Mouse (Mus musculus) heart, adult 2 months (tissue): ENCODE measurements at regions not wholly inside any gene's neighbourhood (a gene's known extent, or its start where the extent isn't known, plus 50 kb on each side); places are given as distances from the start of the nearest gene placed in this dataset.

Experiments
- DNase-seq, 2 experiments: peaks; one replicate each; pipeline ENCODE4 v3.0.0; 2021
- H3K27ac ChIP-seq: fragments of 200-600 bp; 2 replicates; pipeline ENCODE4 v1.8.1; 2022
- H3K27me3 ChIP-seq: fragments of 200-500 bp; 2 replicates; pipeline ENCODE4 v1.6.1; 2012; ENCODE audit warnings: mild to moderate bottlenecking, low read length, inconsistent platforms, mixed read lengths; ENCODE audit not compliant: control insufficient read depth, insufficient read depth
- H3K36me3 ChIP-seq: fragments of 200-500 bp; 2 replicates; pipeline ENCODE4 v1.6.1; 2012; ENCODE audit warnings: low read length, inconsistent platforms; ENCODE audit not compliant: control insufficient read depth, insufficient read depth
- H3K4me1 ChIP-seq: fragments of 200-500 bp; 2 replicates; pipeline ENCODE4 v1.6.1; 2011; ENCODE audit warnings: low read length; ENCODE audit not compliant: control insufficient read depth, insufficient read depth
- H3K4me3 ChIP-seq: fragments of 200-600 bp; 2 replicates; pipeline ENCODE4 v1.8.1; 2022
- H3K79me2 ChIP-seq: fragments of 200-500 bp; replicated peaks from 2 replicates; pipeline ENCODE4 v1.6.1; 2012; ENCODE audit warnings: mild to moderate bottlenecking, inconsistent platforms, low read length, moderate library complexity, mixed read lengths; ENCODE audit not compliant: control insufficient read depth, insufficient read depth
- H3K9ac ChIP-seq: fragments of 200-500 bp; 2 replicates; pipeline ENCODE4 v1.6.1; 2012; ENCODE audit warnings: low read depth, mild to moderate bottlenecking, control low read depth, inconsistent platforms, low read length, mixed read lengths
- CTCF ChIP-seq: fragments of 200-600 bp; IDR thresholded peaks from 2 replicates; pipeline ENCODE4 v1.8.1; 2022; ENCODE audit warnings: antibody characterized with exemption, mild to moderate bottlenecking, moderate library complexity
- EP300 ChIP-seq: fragments of 200-500 bp; IDR thresholded peaks from 2 replicates; pipeline ENCODE4 v1.6.1; 2011; ENCODE audit warnings: low read depth, low read length, control low read depth; ENCODE audit not compliant: insufficient read depth
- POLR2A ChIP-seq: fragments of 200-500 bp; IDR thresholded peaks from 2 replicates; pipeline ENCODE4 v1.6.1; 2011; ENCODE audit warnings: mild to moderate bottlenecking, low read depth, low read length, control low read depth; ENCODE audit not compliant: insufficient read depth
- WGBS: fragments of 180-500 bp; shearing (Covaris S2); methylation state at CpG from one replicate; pipeline ENCODE4 v1.1.7; 2018; 5-methylcytosine and 5-hydroxymethylcytosine counted together
- intact Hi-C: fragments of 180-260 bp; cut with DNase I; formaldehyde crosslinking; loops from one replicate; pipeline ENCODE4 v1.15.1; 2025

GRCm38 (mm10) chr5:68572816-68573215, 541.2 kb downstream of the Grxcr1 start:
- Histone ChIP-seq H3K4me1 (no peaks in the 10 kb centered on the region), H3K79me2 (no peaks in the 10 kb centered on the region), H3K4me3 (no peak overlapping the region), H3K27ac (no peak overlapping the region), H3K9ac (no peak overlapping the region), H3K36me3 (no peaks in the 10 kb centered on the region), H3K27me3 (no peaks in the 10 kb centered on the region)
- DNase-seq = no peak
- intact Hi-C loops = no loop called here
- 73% methylated on average over 5 of the region's 5 CpGs for WGBS
- TF ChIP-seq CTCF (no peak), EP300 (no peak), POLR2A (no peak)

- Histone ChIP-seq H3K4me3 (no peak overlapping the region), H3K4me1 (no peaks in the 10 kb centered on the region), H3K36me3 (no peaks in the 10 kb centered on the region), H3K9ac (no peak overlapping the region), H3K79me2 (no peaks in the 10 kb centered on the region), H3K27ac (no peak overlapping the region), H3K27me3 (no peaks in the 10 kb centered on the region)
- intact Hi-C loops = no loop called here
- no peak for DNase-seq
- TF ChIP-seq EP300 (no peak), CTCF (no peak), POLR2A (no peak)
These were observed 544.2 kb downstream of the Grxcr1 start for GRCm38 (mm10) chr5:68575827-68576226.

GRCm38 (mm10) chr5:68578496-68578895, 546.9 kb downstream of the Grxcr1 start:
- H3K27ac ChIP-seq = no peak overlapping the region
- intact Hi-C loops = no loop called here
- H3K27me3 ChIP-seq = no peaks in the 10 kb centered on the region
- no peaks in the 10 kb centered on the region for H3K4me1 ChIP-seq
- H3K4me3 ChIP-seq = no peak overlapping the region
- WGBS = 53% methylated on average over 1 of the region's 1 CpGs
- H3K36me3 ChIP-seq = no peaks in the 10 kb centered on the region
- DNase-seq = no peak
- no peaks in the 10 kb centered on the region for H3K79me2 ChIP-seq
- no peak for TF ChIP-seq EP300
- no peak for TF ChIP-seq CTCF
- no peak for TF ChIP-seq POLR2A
- H3K9ac ChIP-seq = no peak overlapping the region

- H3K9ac ChIP-seq = no peak overlapping the region
- no peak overlapping the region for H3K27ac ChIP-seq
- no peak for DNase-seq
- no peaks in the 10 kb centered on the region for H3K79me2 ChIP-seq
- no peak overlapping the region for H3K4me3 ChIP-seq
- TF ChIP-seq CTCF (no peak), EP300 (no peak), POLR2A (no peak)
- H3K27me3 ChIP-seq = no peaks in the 10 kb centered on the region
- H3K4me1 ChIP-seq = no peaks in the 10 kb centered on the region
- H3K36me3 ChIP-seq = no peaks in the 10 kb centered on the region
- 46% methylated on average over 3 of the region's 3 CpGs for WGBS
- intact Hi-C loops = no loop called here
These were observed 560.8 kb downstream of the Grxcr1 start for GRCm38 (mm10) chr5:68592423-68592822.

GRCm38 (mm10) chr5:68618451-68618850, 586.8 kb downstream of the Grxcr1 start:
- Histone ChIP-seq H3K27me3 (no peaks in the 10 kb centered on the region), H3K27ac (no peak overlapping the region), H3K79me2 (no peaks in the 10 kb centered on the region), H3K4me1 (no peaks in the 10 kb centered on the region), H3K4me3 (no peak overlapping the region), H3K36me3 (no peaks in the 10 kb centered on the region), H3K9ac (no peak overlapping the region)
- TF ChIP-seq CTCF (no peak), POLR2A (no peak), EP300 (no peak)
- no peak for DNase-seq
- intact Hi-C loops = no loop called here

GRCm38 (mm10) chr5:68635400-68635799, 603.8 kb downstream of the Grxcr1 start:
- Histone ChIP-seq H3K4me3 (no peak overlapping the region), H3K4me1 (no peaks in the 10 kb centered on the region)
- intact Hi-C loops = no loop called here

More at GRCm38 (mm10) chr5:68635400-68635799, 603.8 kb downstream of the Grxcr1 start:
- no peaks in the 10 kb centered on the region for H3K27me3 ChIP-seq
- 87% methylated on average over 3 of the region's 3 CpGs for WGBS
- H3K27ac ChIP-seq = no peak overlapping the region
- H3K79me2 ChIP-seq = no peaks in the 10 kb centered on the region
- no peak for DNase-seq
- no peaks in the 10 kb centered on the region for H3K36me3 ChIP-seq
- H3K9ac ChIP-seq = no peak overlapping the region
- TF ChIP-seq CTCF (no peak), EP300 (no peak), POLR2A (no peak)
